Mouse (Mus musculus) CD8-positive naive resting alpha-beta T cell, adult 2 months (primary cell): ENCODE results near the gene Hrg.
"Not testable (repeated sequence)": the region's sequence is repeated elsewhere in the genome, so short reads cannot be mapped to it uniquely, and the experiment has no call there.

Source experiments
- DNase-seq, 2 experiments: peaks; one replicate each; pipeline ENCODE4 v3.0.0; 2022; ENCODE audit warnings: low read depth in 2 of 2, low spot score in 2 of 2

Gene Hrg

DNA sequence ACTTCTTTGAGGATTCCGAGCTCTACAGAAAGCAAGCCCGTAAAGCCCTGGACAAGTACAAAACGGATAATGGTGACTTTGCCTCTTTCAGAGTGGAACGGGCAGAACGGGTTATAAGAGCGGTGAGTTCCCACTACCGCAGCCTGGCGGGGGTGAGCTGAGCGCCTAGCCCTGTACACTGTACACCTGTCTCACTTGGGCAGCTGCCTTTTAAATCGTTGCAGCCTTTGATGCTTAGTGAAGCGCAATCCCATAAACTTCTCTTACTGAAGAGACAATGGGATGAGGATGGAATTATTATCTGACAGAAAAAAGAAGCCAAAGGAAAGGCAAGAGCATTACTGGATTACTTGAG, 5.2 kb downstream of the Hrg start:
- no peak for DNase-seq

DNA sequence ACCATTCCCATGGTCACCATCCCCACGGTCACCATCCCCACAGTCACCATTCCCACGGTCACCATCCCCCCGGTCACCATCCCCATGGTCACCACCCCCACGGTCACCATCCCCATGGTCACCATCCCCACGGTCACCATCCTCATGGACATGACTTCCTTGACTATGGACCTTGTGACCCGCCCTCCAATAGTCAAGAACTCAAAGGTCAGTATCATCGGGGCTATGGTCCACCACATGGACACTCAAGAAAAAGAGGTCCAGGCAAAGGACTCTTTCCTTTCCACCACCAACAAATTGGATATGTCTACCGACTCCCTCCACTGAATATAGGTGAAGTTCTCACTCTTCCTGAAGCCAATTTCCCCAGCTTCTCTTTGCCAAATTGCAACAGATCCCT, 10.2 kb downstream of the Hrg start:
- no peak for DNase-seq

DNA sequence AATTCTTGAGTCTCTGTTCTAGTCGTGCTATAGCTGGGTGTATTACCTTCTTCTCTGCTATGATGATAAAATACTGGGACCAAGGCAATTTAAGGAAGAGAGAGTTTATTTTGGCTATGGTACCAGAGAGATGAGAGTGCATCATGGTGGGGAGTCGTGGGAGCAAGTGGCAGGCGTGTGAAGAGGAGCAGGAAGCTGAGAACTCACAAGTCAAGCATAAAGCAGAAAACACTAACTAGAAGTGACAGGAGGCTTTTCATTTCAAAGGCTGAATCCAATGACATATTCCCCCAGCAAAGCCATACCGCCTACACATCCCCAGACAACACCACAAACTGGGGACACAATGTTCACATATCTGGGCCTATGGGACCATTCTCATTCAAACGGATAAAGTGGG, 11.4 kb downstream of the Hrg start:
- no peak for DNase-seq

GRCm38 (mm10) chr16:22963293-22963692, 12.4 kb downstream of the Hrg start:
- no peak for DNase-seq

DNA sequence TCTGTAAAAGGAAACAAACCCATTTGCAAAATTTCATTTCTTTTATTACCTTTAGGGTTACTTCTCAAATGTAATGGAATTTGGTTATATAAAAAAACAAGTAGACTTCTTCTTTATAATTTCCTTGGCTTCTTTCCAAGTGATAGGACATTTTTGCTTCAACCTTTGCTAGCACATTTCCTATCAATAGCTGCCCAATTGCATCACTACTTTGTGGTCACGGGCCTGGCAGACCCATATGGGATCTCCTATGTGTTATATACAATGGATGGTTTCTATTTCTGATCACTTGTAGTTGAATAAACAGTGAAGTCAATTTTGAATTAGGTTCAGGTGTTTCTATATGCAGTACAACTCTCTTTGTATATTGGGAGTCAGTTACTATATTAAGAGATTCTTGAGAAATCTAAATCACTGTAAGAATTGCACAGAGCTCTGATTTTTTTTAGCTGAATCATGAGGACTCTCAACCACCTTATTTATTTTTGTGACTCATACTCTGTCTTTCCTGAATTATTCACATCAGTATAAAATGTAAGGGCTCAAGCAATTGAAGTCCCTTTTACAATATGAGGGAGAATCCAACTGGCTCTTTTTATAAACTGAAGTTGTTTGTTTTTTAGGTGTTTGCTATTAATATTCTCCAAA, 16.6 kb downstream of the Hrg start:
- DNase-seq = no peak

DNA sequence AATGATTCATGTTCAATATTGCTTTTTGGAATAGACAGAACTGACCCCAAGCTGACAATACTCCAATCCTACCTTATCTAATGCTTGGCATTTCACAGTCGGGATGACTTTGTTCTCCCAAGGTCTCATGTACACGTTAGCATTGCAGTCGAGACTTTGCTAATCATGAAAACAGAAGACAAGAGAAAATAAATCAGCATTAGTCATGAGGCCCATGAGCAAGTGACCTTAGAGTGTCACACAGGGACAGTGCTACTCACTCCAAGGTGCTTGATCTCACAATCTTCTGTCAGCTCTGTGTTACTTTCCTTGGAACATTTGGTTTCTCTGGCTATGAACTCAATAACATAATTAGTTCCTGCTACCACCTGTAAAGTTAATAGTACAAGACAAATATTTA, 46.1 kb downstream of the Hrg start:
- not testable (repeated sequence) for DNase-seq
